Mouse (Mus musculus) induced T-regulatory cell, adult 2 months (primary cell): Measurements from ENCODE around the gene Spata6.

ENCODE experiments used
- DNase-seq: peaks from one replicate; pipeline ENCODE4 v3.0.0-alpha.2; 2012; ENCODE audit warnings: low read depth

The Spata6 gene

DNA sequence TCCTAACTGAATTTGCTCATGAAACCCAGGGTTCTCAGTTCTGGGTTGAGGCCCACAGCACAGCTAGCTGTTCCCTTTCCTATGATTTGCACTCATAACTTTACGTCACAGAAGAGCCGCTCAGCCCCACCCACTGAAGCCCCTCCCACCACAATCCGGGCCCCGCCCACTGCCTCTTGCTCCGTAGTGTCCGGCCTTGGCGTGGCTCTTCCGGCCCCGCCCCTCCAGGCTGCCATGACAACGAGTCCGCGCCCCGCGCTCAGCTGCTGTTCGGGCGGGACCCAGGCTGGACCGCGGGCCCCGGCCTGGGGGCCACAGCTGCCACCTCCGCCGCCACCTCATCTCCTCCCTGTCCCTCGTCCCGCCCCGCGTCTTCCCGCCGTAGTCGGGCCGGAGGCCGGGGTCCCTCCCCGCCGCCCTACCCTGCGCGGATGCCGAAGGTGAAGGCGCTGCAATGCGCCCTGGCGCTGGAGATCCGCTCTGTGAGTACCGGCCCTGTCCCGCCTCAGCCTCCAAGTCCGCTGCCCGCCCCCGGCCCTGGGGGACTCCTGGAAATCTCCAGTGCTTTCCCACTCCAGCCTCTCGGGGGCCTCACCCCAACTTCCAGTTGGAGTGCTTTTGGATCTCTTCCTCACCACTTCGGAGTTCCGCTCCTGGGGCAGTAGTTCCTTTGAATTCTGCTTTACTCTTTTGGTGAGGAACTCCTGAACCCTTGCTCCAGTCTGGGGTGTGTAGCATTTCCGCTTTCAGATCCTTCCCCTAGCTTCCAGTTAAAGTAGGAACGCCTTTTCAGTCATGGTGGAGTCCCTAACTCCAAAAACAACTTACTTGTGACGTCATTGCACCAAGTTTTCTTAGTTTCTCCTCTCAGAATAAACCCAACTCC lies at the start of gene Spata6:
Gene Spata6, plus strand, starts transcription at position 209 of the 886 bp plus-strand sequence.
- peak; percentile 97 for DNase-seq

DNA sequence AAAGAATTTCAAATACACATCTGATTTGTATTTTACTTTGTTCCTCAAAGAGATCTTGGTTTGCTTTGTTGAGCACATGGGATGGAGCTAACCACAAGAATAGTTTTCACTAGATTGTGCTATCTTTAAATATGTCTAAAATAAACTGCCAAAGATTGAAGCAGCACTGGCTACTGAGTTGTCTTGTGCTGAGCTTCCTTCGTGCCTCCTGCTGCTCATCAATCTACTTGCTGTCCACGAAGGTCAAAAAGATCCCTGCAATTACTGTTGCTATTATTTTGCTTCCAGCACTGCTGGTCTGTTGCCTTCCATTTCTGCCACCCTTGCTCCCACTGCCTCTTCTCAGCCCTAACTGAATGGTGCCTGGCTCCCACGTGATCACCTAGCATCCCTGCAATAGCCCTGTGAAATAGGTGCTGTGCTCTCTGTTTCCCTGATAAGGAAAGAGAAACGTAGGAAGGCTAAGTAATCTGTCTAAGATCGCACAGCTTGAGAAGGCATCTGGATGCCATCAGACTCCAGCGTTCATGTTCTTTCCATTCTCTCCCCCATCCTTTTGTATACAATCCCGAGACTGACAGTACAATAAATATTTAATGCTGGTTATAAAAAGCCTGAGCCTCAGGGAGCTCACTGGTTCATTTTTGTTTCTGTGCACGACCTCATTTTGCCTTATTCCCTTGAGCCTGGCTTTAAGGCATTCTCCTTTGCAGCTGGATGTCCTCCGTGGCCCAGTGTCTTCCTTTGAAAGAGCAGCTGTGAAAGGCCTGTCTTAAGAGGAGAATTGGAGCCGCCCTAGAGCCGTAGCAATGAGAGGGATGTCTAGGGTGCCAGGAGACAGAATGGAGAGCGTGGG lies 49.0 kb upstream of the Spata6 start:
- no peak for DNase-seq

DNA sequence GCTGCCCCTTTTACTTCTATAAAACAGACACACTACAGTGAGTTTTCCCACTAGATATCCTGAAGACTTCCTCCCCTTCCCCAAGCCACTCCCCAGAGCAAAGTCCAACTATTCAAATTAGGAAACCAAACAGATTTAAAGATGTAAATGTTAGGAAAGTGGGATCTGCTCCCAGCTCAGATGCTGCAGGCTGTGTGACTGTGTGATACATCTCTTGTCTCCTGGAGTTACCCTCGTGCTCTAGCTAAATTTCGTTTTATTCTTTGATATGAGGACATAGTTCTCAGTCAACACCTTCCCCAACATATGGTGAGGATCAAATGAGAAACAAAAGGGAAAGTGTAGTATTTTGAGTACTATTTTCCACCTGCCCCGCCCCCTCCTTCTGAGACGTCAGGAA lies 48.3 kb upstream of the Spata6 start:
- no peak for DNase-seq

DNA sequence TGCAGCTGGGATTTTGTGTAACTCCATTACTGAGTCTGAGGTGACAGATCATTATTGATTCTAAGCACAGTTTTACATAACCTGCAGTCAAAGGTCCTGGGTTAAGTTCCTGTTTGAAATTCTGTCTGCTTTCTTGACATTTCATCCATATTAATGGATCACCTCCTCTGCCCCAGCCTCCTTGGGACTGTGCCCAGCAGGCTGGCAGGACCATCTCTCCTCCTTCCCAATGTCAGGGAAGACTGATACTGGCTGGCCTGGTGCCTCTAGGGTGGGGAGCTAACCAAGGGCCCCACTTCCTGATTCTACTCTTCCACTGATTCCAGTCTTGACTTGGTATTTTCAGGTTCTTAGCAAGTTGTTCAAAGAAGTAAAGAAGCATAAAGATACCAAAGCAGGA lies 45.9 kb upstream of the Spata6 start:
- DNase-seq, result no peak

DNA sequence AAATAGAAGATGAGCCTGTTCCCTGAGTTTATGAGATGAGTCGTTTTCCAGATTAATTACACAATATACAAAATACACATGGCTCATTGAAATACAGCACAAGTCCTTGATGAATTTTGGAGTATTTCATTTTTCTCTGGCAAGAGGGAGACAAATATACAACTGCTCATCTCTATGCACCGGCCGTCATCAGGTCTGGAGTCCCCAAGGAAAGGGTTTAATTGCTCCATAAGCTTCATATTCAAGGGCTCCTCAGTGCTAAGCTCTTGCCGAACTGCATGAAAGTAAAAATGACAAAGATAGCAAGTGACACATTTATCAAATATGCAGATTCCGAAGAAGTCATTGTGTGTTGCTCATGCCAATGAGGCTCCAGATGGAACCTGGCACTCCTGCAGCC lies 37.9 kb upstream of the Spata6 start:
- DNase-seq, result no peak

DNA sequence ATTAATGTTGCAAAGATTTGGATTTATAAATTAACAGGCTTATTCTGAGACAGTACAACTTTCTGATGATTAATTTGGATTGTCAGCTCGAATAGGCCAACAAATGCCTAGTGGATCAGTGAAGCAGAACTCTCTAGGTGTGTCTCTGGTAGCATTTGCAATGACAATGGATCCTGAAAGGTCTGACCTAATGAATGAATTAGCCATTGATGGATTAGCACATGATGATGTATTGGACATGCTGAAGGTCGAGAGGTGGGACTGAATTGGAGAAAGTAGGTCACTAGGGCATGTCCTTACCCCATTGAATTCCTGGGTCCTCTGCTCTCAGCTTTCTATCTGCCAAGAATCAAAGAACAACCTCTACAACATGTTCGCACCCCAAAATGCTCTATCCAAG lies 37.0 kb upstream of the Spata6 start:
- DNase-seq, result no peak

DNA sequence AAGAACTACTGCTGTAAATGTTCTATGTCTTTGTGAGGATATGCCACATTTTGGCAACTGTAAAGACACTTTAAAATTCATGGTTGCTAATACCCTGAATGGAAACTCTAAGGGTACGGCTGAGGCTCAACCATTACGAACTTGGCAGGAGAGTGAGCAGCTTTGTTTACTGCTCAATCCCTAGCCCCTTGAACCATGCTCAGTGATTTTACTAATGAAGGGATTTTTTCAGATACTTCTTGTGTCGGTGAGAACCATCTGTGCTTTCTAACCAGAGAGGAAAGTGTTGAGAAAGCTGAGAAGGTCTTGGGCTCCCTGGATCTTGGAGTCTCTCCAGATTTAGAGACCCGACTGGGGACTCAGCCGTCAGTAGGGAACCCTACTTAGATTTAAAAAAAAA lies 35.9 kb upstream of the Spata6 start:
- no peak for DNase-seq

DNA sequence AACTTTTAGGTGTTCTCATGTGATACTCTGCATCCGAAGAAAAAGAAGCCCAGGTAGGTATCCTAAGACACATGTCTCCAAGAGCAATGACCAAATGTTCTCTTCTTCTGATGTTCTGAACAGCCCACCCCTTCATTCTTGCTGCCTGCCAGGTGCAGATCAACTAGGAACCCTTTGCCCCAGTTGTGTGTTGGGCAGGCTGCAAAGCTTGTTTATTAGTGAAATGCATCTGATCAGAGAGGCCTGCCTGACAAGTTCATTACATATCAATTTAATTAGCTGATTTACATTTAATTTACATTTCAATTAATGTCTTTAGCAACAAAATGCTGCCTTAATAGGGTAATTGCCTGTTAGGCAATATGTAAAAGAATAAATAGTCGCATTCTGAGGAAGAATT lies 33.8 kb upstream of the Spata6 start:
- no peak for DNase-seq

DNA sequence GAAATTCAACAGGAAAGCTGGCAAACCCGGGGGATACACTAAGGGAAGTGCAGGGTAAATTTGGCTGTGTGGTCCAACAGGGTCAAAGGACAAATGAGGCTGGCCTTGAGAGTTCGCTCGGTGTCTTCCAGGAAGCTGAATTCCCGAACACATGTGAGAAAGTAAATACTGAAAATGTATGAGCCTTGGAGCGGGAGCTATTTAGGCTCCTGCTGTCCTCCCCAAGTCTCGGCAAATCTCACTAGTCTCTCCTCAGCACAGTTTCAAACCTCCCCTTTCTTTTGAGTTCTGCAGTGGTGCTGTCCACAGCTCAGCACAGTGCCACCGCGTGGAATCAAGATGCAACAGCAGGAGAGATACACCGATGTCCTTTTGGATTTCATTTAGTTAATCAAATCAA lies 32.8 kb upstream of the Spata6 start:
- DNase-seq, result peak; percentile 71

DNA sequence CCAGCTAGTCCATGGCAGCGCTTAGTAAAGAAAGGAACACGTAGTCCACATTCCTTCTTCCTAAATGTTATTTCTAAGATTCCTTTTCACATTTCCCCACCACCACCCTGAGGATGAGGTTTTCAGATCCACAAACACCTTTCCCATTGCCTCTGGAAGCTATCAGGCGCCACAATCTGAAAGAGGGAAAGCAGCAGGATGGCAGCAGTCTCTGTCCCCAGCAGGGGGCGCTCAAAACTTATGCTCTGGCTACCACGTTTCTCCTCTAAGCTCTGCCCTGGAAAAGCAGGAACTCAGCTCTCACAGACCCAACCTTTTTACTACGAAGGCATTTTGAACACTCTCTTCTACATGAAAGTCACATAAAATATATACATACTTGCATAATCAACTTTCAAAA lies 32.2 kb upstream of the Spata6 start:
- peak; percentile 86 for DNase-seq

DNA sequence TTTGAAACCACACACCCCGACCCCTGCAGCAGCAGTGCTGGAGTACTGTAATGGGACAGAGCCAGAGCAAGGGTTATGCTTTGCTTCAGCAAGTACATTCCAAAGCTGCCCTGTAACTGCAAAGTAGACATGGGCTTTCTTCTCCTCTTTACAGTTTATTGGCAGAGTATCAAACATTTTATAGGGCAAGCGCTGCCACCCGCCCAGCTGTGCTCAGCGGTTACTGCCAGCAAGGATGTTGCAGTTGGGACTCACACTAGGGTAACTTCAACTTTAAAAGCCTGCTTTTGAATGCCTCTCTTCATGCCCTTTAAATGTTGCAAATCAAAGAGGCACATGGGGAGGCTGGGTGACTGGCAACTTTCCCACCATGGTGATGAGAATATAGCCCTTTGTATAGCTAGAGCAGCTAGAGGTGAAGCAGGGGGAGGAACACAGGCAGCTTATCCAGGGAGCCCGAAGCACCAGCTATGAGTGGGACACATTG lies 28.7 kb upstream of the Spata6 start:
- DNase-seq, result no peak

DNA sequence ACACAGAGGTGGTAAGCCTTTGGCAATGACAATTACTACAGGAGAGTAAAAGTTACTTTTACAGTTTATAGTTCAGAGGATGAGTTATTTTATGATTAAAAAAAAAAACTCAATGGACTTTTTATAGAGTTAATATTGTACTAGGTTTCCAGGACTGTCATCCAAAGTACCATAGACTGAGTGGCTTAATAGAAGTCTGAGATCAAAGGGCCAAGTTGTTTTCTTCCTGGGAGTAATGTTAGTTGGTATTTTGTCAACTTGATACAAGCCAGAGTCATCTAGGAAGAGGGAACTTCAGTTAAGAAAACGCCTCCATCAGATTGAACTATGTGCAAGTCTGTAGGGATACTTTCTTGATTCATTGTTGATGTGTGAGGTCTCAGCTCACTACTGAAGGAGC lies 18.4 kb upstream of the Spata6 start:
- no peak for DNase-seq

DNA sequence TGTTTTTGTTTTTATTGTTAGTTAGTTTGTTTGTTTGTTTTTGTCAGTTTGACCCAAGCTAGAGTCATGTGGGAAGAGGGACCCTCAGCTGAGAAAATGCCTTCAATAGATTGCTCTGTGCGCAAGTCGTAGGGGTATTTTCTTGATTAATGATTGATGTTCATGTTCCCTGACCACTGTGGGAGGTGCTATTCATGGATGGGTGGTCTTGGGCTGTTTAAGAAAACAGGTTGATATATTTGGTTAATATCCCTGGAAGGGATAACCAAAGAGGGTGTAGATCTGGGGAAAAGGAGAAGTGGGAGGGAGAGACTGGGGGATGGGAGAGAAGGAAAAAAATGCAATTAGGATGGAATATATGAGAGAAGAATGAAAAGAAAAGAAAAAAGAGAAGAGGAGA lies 15.7 kb upstream of the Spata6 start:
- DNase-seq, result no peak

DNA sequence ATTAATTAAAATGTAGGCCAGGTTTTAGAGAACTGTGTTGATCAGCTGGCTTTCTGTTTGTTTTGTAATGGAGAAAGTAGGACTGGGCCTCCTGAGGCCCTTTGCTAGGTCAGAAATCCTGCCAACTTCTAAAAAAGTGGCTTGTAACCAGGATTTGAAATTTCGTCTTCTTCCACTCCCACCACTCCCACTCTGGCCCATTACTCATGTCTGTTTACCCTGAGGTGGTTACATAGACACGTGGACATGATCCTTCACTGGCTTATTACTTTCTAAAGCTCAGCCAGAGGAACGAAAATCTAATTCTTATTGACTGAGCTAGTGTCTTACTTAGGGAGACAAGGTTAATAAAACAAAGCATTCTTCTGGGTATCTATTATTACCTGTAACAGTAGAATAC lies 14.8 kb upstream of the Spata6 start:
- DNase-seq, result no peak

DNA sequence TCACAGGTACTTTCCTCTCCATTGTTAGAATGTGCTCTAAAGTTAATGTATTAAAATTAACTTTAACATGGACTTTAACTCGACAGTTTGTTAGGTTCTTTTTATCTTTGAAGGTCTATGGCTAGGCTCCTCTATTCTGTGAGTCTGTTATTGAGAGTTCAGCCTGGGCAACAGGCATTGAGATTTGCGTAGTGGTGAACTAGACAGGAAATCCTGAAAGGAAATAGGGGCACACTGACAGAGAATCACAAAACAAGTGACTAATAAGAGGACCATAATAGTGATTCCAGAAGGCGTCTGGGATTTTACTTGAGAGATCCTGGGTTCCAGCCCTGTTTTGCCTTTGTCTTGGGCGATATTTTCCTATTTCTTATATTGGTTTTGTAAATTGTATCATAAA lies 488 bp upstream of the Spata6 start:
- peak; percentile 86 for DNase-seq

DNA sequence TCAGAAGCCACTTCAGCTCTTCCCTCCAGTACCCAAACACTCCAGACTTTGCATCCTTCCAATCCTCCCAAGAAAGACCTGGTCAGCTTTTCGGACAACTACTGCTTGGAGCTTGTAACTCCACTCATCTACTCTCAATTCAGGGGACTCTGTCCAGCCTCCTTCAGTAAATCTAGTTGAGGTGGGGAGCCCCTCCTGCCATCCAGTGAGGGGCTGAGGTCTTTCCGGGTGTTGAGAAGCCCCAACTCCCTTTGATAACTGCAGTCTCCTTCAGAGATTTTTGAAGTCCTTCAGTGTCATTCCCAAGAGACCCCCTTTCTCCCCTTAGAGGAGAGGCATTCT lies 849 bp downstream of the Spata6 start:
- no peak for DNase-seq

DNA sequence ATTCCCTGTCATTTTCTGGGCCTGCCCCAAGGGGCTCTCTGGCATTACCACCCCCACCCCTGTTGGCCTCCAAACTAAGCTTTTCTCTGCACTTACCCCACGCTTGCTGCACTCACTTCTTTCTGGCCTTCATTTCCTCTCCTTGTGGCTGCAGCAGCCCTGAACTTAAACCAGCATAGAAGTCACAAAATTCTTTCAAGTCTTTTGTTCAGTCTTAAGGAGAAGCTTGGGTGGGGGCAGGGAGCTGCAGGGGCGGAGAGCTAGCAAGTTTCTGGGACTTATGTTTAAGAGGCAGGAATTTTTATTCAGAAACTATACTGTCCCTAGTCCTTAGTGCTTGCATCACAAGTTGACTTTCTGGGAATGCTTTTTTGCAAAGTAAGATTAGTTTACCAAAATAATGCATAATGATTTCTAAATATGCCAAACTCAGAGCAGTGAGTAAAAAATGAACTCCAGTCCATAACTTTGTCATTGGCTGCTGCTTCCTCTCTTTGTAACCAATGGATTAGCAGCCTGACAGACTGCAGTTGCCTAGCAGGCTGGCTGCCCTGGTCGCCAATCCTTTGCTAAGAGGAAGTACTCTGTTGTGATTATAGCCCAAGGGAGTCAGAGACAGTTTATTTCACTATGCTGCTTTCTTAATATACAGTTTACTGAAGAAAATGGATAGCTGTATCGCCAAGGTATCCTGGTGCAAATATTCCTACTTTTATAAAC lies 1.5 kb downstream of the Spata6 start:
- DNase-seq, result peak; percentile 57

DNA sequence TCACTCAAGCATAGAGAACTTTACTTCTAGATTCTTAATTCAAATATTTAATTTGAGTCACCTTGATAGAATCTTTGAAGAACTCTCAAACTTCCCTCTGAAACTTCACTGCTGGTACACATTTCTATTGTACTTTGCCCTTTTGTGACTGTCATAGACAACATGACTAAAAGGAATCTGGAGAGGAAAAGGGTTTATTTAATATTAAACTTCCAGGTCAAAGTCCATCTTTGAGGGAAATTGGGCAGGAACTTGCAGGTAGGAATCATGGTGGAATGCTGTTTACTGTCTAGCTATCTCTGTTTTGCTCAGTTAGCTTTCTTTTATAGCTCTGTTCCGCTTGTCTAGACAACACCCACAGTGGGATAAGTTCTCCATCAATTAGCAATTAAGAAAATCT lies 17.8 kb downstream of the Spata6 start:
- DNase-seq, result no peak

DNA sequence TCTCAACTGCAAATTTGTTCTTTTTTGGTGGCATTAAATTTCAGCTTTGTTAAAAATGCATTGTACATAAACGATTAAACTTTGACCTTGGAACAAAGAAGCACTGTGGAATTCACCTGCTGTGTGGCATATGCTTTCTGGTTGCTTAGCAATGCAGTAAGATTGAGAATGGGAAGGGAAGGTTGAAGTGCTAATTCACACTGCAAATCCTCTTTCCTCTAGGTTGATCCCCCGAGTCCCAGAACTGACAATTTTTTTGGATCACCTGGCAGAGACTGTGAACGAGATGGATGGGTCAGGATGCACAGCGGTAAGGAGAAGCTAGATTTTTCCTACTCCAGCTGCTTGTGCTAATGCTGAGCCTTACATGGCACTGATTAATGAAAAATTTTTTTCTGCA lies 60.7 kb downstream of the Spata6 start:
- no peak for DNase-seq

DNA sequence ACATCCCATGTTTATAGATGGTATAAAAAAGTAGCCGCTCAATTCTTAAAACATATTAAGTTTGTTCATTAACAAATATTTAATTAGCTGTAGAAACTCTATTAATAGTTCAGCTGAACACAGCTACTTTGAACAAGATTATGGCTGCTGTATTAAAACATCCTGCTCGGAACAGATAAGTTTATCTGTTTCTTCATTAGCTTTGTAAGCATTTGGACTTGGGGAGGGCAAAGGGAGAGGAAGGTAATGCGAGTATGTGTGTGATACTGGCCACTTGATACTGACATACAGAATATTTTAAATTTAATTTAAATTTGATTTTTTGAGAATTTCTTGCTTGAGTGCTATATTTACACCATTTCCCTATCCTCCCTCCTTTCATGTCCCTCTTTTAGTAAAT lies 80.1 kb downstream of the Spata6 start:
- no peak for DNase-seq

DNA sequence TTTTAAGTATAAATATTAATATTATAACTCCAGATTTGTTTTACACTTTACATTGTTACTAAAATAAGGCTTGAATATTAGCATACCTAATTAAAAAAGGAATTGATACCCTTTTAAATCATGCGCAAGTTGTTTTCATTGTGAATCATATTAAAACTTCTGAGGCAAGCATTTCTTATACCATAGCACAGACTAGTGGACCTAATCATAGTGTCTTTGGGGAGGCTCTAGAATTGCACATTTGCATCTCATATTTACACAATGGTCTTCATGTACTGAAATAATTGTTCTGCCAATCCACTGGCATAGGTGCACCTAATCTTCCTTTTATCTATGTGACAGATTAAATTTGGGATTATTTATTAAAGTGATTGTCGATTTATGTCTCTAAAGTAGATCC lies 83.4 kb downstream of the Spata6 start:
- no peak for DNase-seq

DNA sequence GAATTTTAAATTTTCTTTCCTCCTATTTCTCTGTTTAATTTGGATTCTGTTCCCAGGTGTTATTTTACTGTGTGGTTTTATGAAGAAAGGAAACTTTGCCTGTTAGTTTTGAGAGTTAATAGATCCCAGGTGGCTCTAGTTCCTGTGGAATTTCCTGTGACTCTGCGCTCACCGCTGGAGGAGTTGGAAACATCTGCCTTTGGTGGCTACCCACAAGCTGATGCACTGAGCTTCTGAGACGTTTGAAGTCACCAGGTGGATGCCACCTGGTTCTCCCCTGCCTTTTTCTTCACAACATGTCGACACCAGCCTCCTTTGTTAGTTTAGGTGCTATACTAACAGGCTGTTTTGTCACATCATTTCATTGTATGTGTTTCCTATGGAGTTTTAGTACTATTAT lies 97.7 kb downstream of the Spata6 start:
- no peak for DNase-seq

DNA sequence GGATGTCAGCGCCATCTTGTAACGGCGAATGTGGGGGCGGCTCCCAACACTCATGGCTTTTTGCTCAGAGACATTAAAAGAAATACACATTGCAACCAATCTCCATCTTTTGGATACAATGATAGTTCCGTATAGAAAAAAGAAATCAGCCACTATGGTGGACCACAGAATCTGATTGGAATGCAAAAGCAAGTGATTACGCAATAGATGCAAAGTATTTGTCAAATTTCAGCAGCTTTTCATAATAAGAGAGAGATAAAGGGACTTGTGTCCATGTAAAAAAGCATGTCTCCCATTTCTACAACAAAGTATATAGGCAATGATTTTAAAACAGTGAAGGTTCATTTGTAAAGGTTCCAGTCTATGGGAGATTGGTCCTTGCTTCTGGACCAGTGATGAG lies 119.1 kb downstream of the Spata6 start:
- DNase-seq, result no peak
